ENCODE assay signal across 12 mouse cellular contexts in genomic region chr4:143330566-143330965, GRCm38 (mm10). TPM values are rescaled to one million over a fixed set of nuclear protein-coding genes. Genes with fewer than 3 reads are reported as not detected.
DNase-seq lines count a peak whose midpoint lies in the region; ATAC-seq and TF ChIP-seq lines count a peak whose summit lies in the region.
"Had no signal": no experiment of that assay in that cellular context is flagged by ENCODE, and none has a peak within 500 bp of the region (broad histone marks: within the 10 kb centered on the region; RNA-seq: fewer than 3 reads in every experiment).

No protein-coding gene starts in this region.

- H3K4me3 ChIP-seq in hindbrain, embryonic 11.5 days (ENCODE audit: low read depth, low read length), result no peak overlapping the region
- no peak overlapping the region for H3K4me3 ChIP-seq in hindbrain, embryonic 14.5 days (replicated peaks; ENCODE audit: low read length)
- H3K4me3 ChIP-seq in embryonic facial prominence, embryonic 15.5 days (replicated peaks), result no peak overlapping the region
- no peak overlapping the region for H3K4me3 ChIP-seq in limb, embryonic 14.5 days (replicated peaks; ENCODE audit: low read length)
- H3K4me3 ChIP-seq in midbrain, embryonic 14.5 days (replicated peaks; ENCODE audit: low read depth, low read length), result no peak overlapping the region
- H3K4me3 ChIP-seq: liver, embryonic 13.5 days had no signal

- H3K27ac ChIP-seq in hindbrain, embryonic 11.5 days (ENCODE audit: low read depth, low read length), result no peak overlapping the region
- H3K27ac ChIP-seq in hindbrain, embryonic 14.5 days, result no peak overlapping the region
- no peak overlapping the region for H3K27ac ChIP-seq in embryonic facial prominence, embryonic 15.5 days (replicated peaks)
- 0 out of 2 replicates have a peak overlapping the region, but pooled peaks have one; percentile 44 for H3K27ac ChIP-seq in limb, embryonic 14.5 days (replicated peaks; ENCODE audit: low read depth, low read length)
- no peak overlapping the region for H3K27ac ChIP-seq in midbrain, embryonic 14.5 days (replicated peaks; ENCODE audit: low read depth, low read length)
- H3K27ac ChIP-seq: liver, embryonic 13.5 days had no signal

- H3K4me2 ChIP-seq in hindbrain, embryonic 11.5 days (replicated peaks; ENCODE audit: low read depth, low read length), result no peak overlapping the region
- no peak overlapping the region for H3K4me2 ChIP-seq in hindbrain, embryonic 14.5 days (replicated peaks)
- H3K4me2 ChIP-seq in embryonic facial prominence, embryonic 15.5 days (replicated peaks), result 0 out of 2 replicates have a peak overlapping the region, but pooled peaks have one; percentile 25
- peak overlapping the region; percentile 26; the same call in 1 of the 2 replicates for H3K4me2 ChIP-seq in limb, embryonic 14.5 days (replicated peaks; ENCODE audit: low read depth, low read length, severe bottlenecking)
- H3K4me2 ChIP-seq in midbrain, embryonic 14.5 days (ENCODE audit: low read length), result no peak overlapping the region
- H3K4me2 ChIP-seq: liver, embryonic 13.5 days had no signal

- H3K9ac ChIP-seq in hindbrain, embryonic 11.5 days (ENCODE audit: low read depth, low read length), result no peak overlapping the region
- no peak overlapping the region for H3K9ac ChIP-seq in hindbrain, embryonic 14.5 days
- H3K9ac ChIP-seq in embryonic facial prominence, embryonic 15.5 days, result no peak overlapping the region
- no peak overlapping the region for H3K9ac ChIP-seq in limb, embryonic 14.5 days (ENCODE audit: low read depth, low read length, severe bottlenecking)
- no peak overlapping the region for H3K9ac ChIP-seq in midbrain, embryonic 14.5 days (replicated peaks; ENCODE audit: low read length)
- H3K9ac ChIP-seq: liver, embryonic 13.5 days had no signal

- TF ChIP-seq CTCF in Patski (IDR thresholded peaks at IDR 0.05), result no peak

- no peaks in the 10 kb centered on the region; the same call in 1 of the 2 replicates for H3K4me1 ChIP-seq in hindbrain, embryonic 11.5 days (replicated peaks; ENCODE audit: control insufficient read depth, insufficient read depth, low read length)
- H3K4me1 ChIP-seq in hindbrain, embryonic 14.5 days (replicated peaks; ENCODE audit: control insufficient read depth, insufficient read depth, low read length), result no peaks in the 10 kb centered on the region; the same call in 1 of the 2 replicates
- H3K4me1 ChIP-seq in embryonic facial prominence, embryonic 15.5 days, result peaks cover 9% of the 10 kb centered on the region; the same call in 1 of the 2 replicates
- H3K4me1 ChIP-seq in limb, embryonic 14.5 days (ENCODE audit: control insufficient read depth, insufficient read depth, low read length), result peaks cover 9% of the 10 kb centered on the region
- no peaks in the 10 kb centered on the region; the same call in 1 of the 2 replicates for H3K4me1 ChIP-seq in midbrain, embryonic 14.5 days (ENCODE audit: control insufficient read depth, insufficient read depth, low read length)
- H3K4me1 ChIP-seq: liver, embryonic 13.5 days had no signal

- POLR2A ChIA-PET in Patski (lab: Charles Lee), result no interaction called here

- ATAC-seq in hindbrain, embryonic 11.5 days (ENCODE audit: low FRiP score), result no peak
- ATAC-seq in hindbrain, embryonic 14.5 days (ENCODE audit: low FRiP score), result no peak
- no peak for ATAC-seq in Patski
- ATAC-seq in embryonic facial prominence, embryonic 15.5 days (ENCODE audit: insufficient number of reproducible peaks, low FRiP score, low TSS enrichment, low read depth), result peak; percentile 79
- ATAC-seq in limb, embryonic 14.5 days (ENCODE audit: low FRiP score, low read depth), result peak; percentile 90
- ATAC-seq in midbrain, embryonic 14.5 days (ENCODE audit: low FRiP score, low TSS enrichment), result no peak

- H3K36me3 ChIP-seq in hindbrain, embryonic 11.5 days (ENCODE audit: control insufficient read depth, insufficient read depth, low read length), result no peaks in the 10 kb centered on the region
- H3K36me3 ChIP-seq in hindbrain, embryonic 14.5 days (replicated peaks; ENCODE audit: control insufficient read depth, insufficient read depth), result no peaks in the 10 kb centered on the region
- H3K36me3 ChIP-seq in embryonic facial prominence, embryonic 15.5 days, result no peaks in the 10 kb centered on the region
- H3K36me3 ChIP-seq in limb, embryonic 14.5 days (ENCODE audit: control insufficient read depth, insufficient read depth, low read length), result no peaks in the 10 kb centered on the region
- no peaks in the 10 kb centered on the region for H3K36me3 ChIP-seq in midbrain, embryonic 14.5 days (ENCODE audit: control insufficient read depth, insufficient read depth, low read length)
- H3K36me3 ChIP-seq: liver, embryonic 13.5 days had no signal

- CTCF ChIA-PET in Patski (lab: Charles Lee), result no interaction called here

- H3K27me3 ChIP-seq in hindbrain, embryonic 11.5 days (ENCODE audit: control insufficient read depth, insufficient read depth, low read length), result no peaks in the 10 kb centered on the region
- no peaks in the 10 kb centered on the region for H3K27me3 ChIP-seq in hindbrain, embryonic 14.5 days (ENCODE audit: control insufficient read depth, insufficient read depth, low read length)
- no peaks in the 10 kb centered on the region for H3K27me3 ChIP-seq in Patski
- no peaks in the 10 kb centered on the region for H3K27me3 ChIP-seq in embryonic facial prominence, embryonic 15.5 days
- no peaks in the 10 kb centered on the region for H3K27me3 ChIP-seq in limb, embryonic 14.5 days (ENCODE audit: control insufficient read depth, insufficient read depth, low read length)
- no peaks in the 10 kb centered on the region for H3K27me3 ChIP-seq in midbrain, embryonic 14.5 days (ENCODE audit: control insufficient read depth, insufficient read depth, low read length)
- H3K27me3 ChIP-seq: liver, embryonic 13.5 days had no signal

- H3K9me3 ChIP-seq in hindbrain, embryonic 11.5 days (ENCODE audit: control insufficient read depth, low read length), result no peaks in the 10 kb centered on the region
- H3K9me3 ChIP-seq in hindbrain, embryonic 14.5 days (ENCODE audit: control insufficient read depth, low read length), result no peaks in the 10 kb centered on the region
- no peaks in the 10 kb centered on the region for H3K9me3 ChIP-seq in embryonic facial prominence, embryonic 15.5 days (replicated peaks)
- H3K9me3 ChIP-seq in limb, embryonic 14.5 days (ENCODE audit: control insufficient read depth, low read length), result no peaks in the 10 kb centered on the region
- no peaks in the 10 kb centered on the region for H3K9me3 ChIP-seq in midbrain, embryonic 14.5 days (ENCODE audit: control insufficient read depth, low read length)
- H3K9me3 ChIP-seq: liver, embryonic 13.5 days had no signal

- no peak for TF ChIP-seq POLR2A in limb, embryonic 14.5 days (IDR thresholded peaks at IDR 0.05; ENCODE audit: borderline replicate concordance, extremely low read depth, insufficient read depth, insufficient read length)

- 39% methylated on average over 9 of the region's 9 CpGs for WGBS in hindbrain, embryonic 11.5 days
- 47% methylated on average over 9 of the region's 9 CpGs for WGBS in hindbrain, embryonic 14.5 days
- 6% methylated on average over 9 of the region's 9 CpGs for WGBS in embryonic facial prominence, embryonic 15.5 days
- 7% methylated on average over 9 of the region's 9 CpGs for WGBS in limb, embryonic 14.5 days
- 41% methylated on average over 9 of the region's 9 CpGs for WGBS in midbrain, embryonic 14.5 days

- DNase-seq in hindbrain, embryonic 11.5 days (ENCODE audit: low spot score), result peak; percentile 34
- no peak for DNase-seq in hindbrain, embryonic 14.5 days (ENCODE audit: low spot score)
- peak; percentile 1 for DNase-seq in Patski (ENCODE audit: low read depth, low spot score)
- DNase-seq in limb, embryonic 14.5 days (ENCODE audit: low spot score), result peak; percentile 83
- no peak for DNase-seq in spleen, adult 18-20 months
- DNase-seq in adrenal gland, adult 2 months, result no peak
- no peak for DNase-seq in midbrain, embryonic 14.5 days
- DNase-seq: kidney, adult 9 months; liver, embryonic 13.5 days; thymus, postnatal 25 days had no signal

- in situ Hi-C loops in Patski (cut with MboI; ENCODE audit: low pct_unique_long_range_greater_than_20kb), result no loop called here

RNA-seq across cellular contexts. Expression of gene Lrrc38, which starts 19.0 kb away (rescaled TPM):
- polyA plus RNA-seq in hindbrain, embryonic 11.5 days (2014; fragmentation: Nextera tagmentation; extraction: Ambion mirVana), result 0.51 TPM in 1 of 2 replicates, not detected in the other
- polyA plus RNA-seq in hindbrain, embryonic 14.5 days (2014; fragmentation: Nextera tagmentation; extraction: Ambion mirVana), result 0.40 and 0.51 TPM in 2 replicates
- not detected for polyA plus RNA-seq in Patski (2021)
- polyA plus RNA-seq in embryonic facial prominence, embryonic 15.5 days (2015; fragmentation: Nextera tagmentation; extraction: Ambion mirVana), result 1.2 and 2.0 TPM in 2 replicates
- polyA plus RNA-seq in limb, embryonic 14.5 days (2012; rRNA removed), result 1.8 and 2.4 TPM in 2 replicates
- 1.2 and 1.5 TPM in 2 replicates for polyA plus RNA-seq in limb, embryonic 14.5 days (2014; fragmentation: Nextera tagmentation; extraction: Ambion mirVana)
- under 1 TPM; 0.20 to 0.24 TPM for total RNA-seq in adrenal gland, adult 2 months (2021)
- polyA plus RNA-seq in adrenal gland, adult 2 months (2012; rRNA removed), result 0.59 and 0.91 TPM in 2 replicates
- polyA plus RNA-seq in midbrain, embryonic 14.5 days (2014; fragmentation: Nextera tagmentation; extraction: Ambion mirVana), result 0.21 and 0.39 TPM in 2 replicates
- total RNA-seq: CH12.LX had no signal
- polyA plus RNA-seq: liver, embryonic 13.5 days had no signal

RNA-seq across cellular contexts. Expression of gene Pdpn, which starts 31.2 kb away (rescaled TPM):
- polyA plus RNA-seq in hindbrain, embryonic 11.5 days (2014; fragmentation: Nextera tagmentation; extraction: Ambion mirVana), result 134 and 135 TPM in 2 replicates
- 56.6 and 59.6 TPM in 2 replicates for polyA plus RNA-seq in hindbrain, embryonic 14.5 days (2014; fragmentation: Nextera tagmentation; extraction: Ambion mirVana)
- 296 TPM for polyA plus RNA-seq in Patski (2021)
- 43.8 and 45.7 TPM in 2 replicates for polyA plus RNA-seq in embryonic facial prominence, embryonic 15.5 days (2015; fragmentation: Nextera tagmentation; extraction: Ambion mirVana)
- polyA plus RNA-seq in limb, embryonic 14.5 days (2012; rRNA removed), result 24.2 and 34.3 TPM in 2 replicates
- polyA plus RNA-seq in limb, embryonic 14.5 days (2014; fragmentation: Nextera tagmentation; extraction: Ambion mirVana), result 77.4 and 80.3 TPM in 2 replicates
- 1 to 10 TPM; 5.7 to 9.7 TPM for total RNA-seq in adrenal gland, adult 2 months (2021)
- 1.1 and 1.7 TPM in 2 replicates for polyA plus RNA-seq in adrenal gland, adult 2 months (2012; rRNA removed)
- polyA plus RNA-seq in midbrain, embryonic 14.5 days (2014; fragmentation: Nextera tagmentation; extraction: Ambion mirVana), result 41.4 and 61.2 TPM in 2 replicates
- total RNA-seq: CH12.LX had no signal

Comparison
In these comparisons a context has a peak if more than half of its experiments do, and no peak if none do; other contexts are left out.
1. DNase-seq: peak in hindbrain, embryonic 11.5 days (single experiment), Patski (single experiment) and limb, embryonic 14.5 days (single experiment); none in hindbrain, embryonic 14.5 days (single experiment), spleen, adult 18-20 months (0 of 2), adrenal gland, adult 2 months (single experiment) and midbrain, embryonic 14.5 days (single experiment).
2. ATAC-seq: peak in embryonic facial prominence, embryonic 15.5 days (single experiment) and limb, embryonic 14.5 days (single experiment); none in hindbrain, embryonic 11.5 days (single experiment), hindbrain, embryonic 14.5 days (single experiment), Patski (single experiment) and midbrain, embryonic 14.5 days (single experiment).
3. H3K4me2 ChIP-seq: peak in embryonic facial prominence, embryonic 15.5 days (single experiment) and limb, embryonic 14.5 days (single experiment); none in hindbrain, embryonic 11.5 days (single experiment), hindbrain, embryonic 14.5 days (single experiment) and midbrain, embryonic 14.5 days (single experiment).